Mouse (Mus musculus) heart, embryonic 15.5 days (tissue): ENCODE data around the gene Kcna6. TPM values are rescaled to one million over a fixed set of nuclear protein-coding genes. Genes with fewer than 3 reads are reported as not detected.
A peak's percentile ranks its signal among the peaks of the same experiment; 100 is the strongest.

Source experiments
- ATAC-seq: fragments of 200-750 bp; cut with Nextera tagmentation; replicated peaks from 2 replicates; pipeline ENCODE4 v1.8.0; 2017; ENCODE audit warnings: low read depth, moderate TSS enrichment; ENCODE audit not compliant: insufficient number of reproducible peaks, insufficient read depth, low FRiP score
- H3K27ac ChIP-seq: fragments of 300-500 bp; sonication (generic); 2 replicates; pipeline ENCODE4 v1.5.1; 2015; ENCODE audit warnings: mild to moderate bottlenecking, inconsistent platforms
- H3K27me3 ChIP-seq: fragments of 300-500 bp; sonication (generic); 2 replicates; pipeline ENCODE4 v1.6.1; 2015; ENCODE audit warnings: inconsistent platforms
- H3K36me3 ChIP-seq: fragments of 300-500 bp; sonication (generic); 2 replicates; pipeline ENCODE4 v1.6.1; 2015; ENCODE audit warnings: mild to moderate bottlenecking, inconsistent platforms
- H3K4me1 ChIP-seq: fragments of 300-500 bp; sonication (generic); replicated peaks from 2 replicates; pipeline ENCODE4 v1.6.1; 2015; ENCODE audit warnings: inconsistent platforms
- H3K4me2 ChIP-seq: fragments of 300-500 bp; sonication (generic); 2 replicates; pipeline ENCODE4 v1.6.1; 2015; ENCODE audit warnings: inconsistent platforms, mild to moderate bottlenecking, moderate library complexity
- H3K4me3 ChIP-seq: fragments of 300-500 bp; sonication (generic); 2 replicates; pipeline ENCODE4 v1.5.1; 2015; ENCODE audit warnings: mild to moderate bottlenecking, inconsistent platforms
- H3K9ac ChIP-seq: fragments of 300-500 bp; sonication (generic); 2 replicates; pipeline ENCODE4 v1.6.1; 2015; ENCODE audit warnings: mild to moderate bottlenecking, inconsistent platforms
- H3K9me3 ChIP-seq: fragments of 300-500 bp; sonication (generic); replicated peaks from 2 replicates; pipeline ENCODE4 v1.6.1; 2016; ENCODE audit warnings: inconsistent platforms
- WGBS: fragments of 180-500 bp; shearing (Covaris S2); methylation state at CpG from one replicate; pipeline ENCODE4 v1.1.7; 2015; ENCODE audit warnings: mixed read lengths; 5-methylcytosine and 5-hydroxymethylcytosine counted together
- polyA plus RNA-seq: library from polyadenylated mRNA; unstranded; fragments of >200 nt; fragmentation: Nextera tagmentation; extraction: Ambion mirVana; gene quantifications from 2 replicates; pipeline ENCODE4 v1.2.1, GENCODE M21; 2015

The Kcna6 gene
- polyA plus RNA-seq, 1 experiment from 2014 or later, result 1.5 TPM

DNA sequence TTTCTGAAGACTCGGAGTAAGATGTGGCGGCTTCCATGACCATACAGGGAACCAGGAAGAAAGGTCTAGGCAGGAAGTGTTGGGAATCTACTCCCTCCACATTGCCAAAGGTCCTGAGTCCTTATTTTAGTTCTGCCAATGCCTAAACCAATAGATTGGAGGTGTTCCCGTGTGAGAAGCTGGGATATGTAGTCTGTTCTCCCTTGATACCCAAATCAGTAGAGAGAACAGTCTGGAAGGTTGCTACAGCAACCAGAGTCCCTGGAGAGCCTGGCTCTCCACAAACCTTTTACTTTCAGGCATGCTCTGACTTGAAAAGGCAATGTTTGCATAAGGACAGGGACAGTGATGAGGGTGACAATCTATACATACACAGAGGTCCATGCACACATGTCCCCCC lies 4.7 kb downstream of the Kcna6 start:
- ATAC-seq, result no peak
- Histone ChIP-seq H3K4me3 (no peak overlapping the region), H3K9ac (no peak overlapping the region), H3K4me1 (peaks cover 16% of the 10 kb centered on the region), H3K27me3 (peaks cover 46% of the 10 kb centered on the region), H3K27ac (no peak overlapping the region), H3K9me3 (no peaks in the 10 kb centered on the region), H3K4me2 (no peak overlapping the region), H3K36me3 (no peaks in the 10 kb centered on the region)
- 65% methylated on average over 3 of the region's 3 CpGs for WGBS

DNA sequence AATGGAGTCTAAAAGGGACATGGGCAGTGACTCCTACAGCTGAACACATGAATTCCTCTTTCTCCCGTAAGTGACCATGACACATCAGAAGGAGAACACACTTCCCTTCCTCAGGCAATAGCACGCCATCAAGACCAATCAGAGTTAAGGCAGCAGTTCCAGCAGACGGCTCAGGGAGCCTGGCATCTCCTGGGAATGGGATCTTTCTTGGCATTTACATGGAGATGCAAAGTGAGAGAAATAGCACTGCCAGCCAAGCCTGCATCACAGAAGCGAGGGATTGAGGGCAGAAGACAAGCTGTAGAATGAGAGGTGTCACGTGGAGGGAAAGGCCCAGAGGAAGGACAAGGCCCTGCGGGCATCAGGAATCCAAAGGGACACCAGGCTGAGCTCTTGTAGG lies 7.8 kb downstream of the Kcna6 start:
- no peak overlapping the region for H3K4me2 ChIP-seq
- H3K36me3 ChIP-seq, result no peaks in the 10 kb centered on the region
- H3K27me3 ChIP-seq, result peaks cover 17% of the 10 kb centered on the region
- WGBS, result 75% methylated on average over 6 of the region's 6 CpGs
- no peak overlapping the region for H3K4me3 ChIP-seq
- no peak overlapping the region for H3K9ac ChIP-seq
- ATAC-seq, result no peak
- no peaks in the 10 kb centered on the region for H3K4me1 ChIP-seq
- H3K27ac ChIP-seq, result no peak overlapping the region
- no peaks in the 10 kb centered on the region for H3K9me3 ChIP-seq

DNA sequence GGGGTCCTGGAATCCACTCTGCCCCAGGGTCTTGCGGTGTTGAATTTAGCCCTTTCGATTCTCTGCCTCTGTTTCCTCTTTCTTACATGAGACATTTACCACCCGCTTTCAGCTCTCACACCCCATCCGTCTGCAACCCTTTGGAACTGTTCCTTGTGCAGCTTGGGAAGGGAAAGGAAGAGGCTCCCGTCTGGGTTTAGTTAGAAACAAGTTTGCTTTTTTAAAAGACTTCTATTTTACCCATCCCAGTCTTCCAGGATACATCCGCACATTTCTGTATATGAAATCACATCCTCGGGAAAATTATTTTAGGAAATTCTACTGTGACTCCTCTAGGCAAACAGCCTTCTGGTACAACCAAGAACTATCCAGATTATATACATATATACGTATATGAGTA lies 11.7 kb downstream of the Kcna6 start:
- ATAC-seq, result no peak
- Histone ChIP-seq H3K9ac (no peak overlapping the region), H3K4me1 (no peaks in the 10 kb centered on the region), H3K4me3 (no peak overlapping the region), H3K9me3 (no peaks in the 10 kb centered on the region), H3K27ac (no peak overlapping the region), H3K4me2 (no peak overlapping the region), H3K27me3 (peaks cover 9% of the 10 kb centered on the region; the same call in 1 of the 2 replicates), H3K36me3 (no peaks in the 10 kb centered on the region)
- 80% methylated on average over 8 of the region's 8 CpGs for WGBS

- ATAC-seq, result no peak
- peaks cover 16% of the 10 kb centered on the region for H3K27me3 ChIP-seq
- H3K9ac ChIP-seq, result no peak overlapping the region
- H3K27ac ChIP-seq, result no peak overlapping the region
- 66% methylated on average over 12 of the region's 12 CpGs for WGBS
- H3K4me1 ChIP-seq, result no peaks in the 10 kb centered on the region
- no peak overlapping the region for H3K4me2 ChIP-seq
- no peaks in the 10 kb centered on the region for H3K36me3 ChIP-seq
- no peak overlapping the region for H3K4me3 ChIP-seq
- H3K9me3 ChIP-seq, result no peaks in the 10 kb centered on the region
Observed at GRCm38 (mm10) chr6:126718423-126719087, 21.9 kb downstream of the Kcna6 start.

DNA sequence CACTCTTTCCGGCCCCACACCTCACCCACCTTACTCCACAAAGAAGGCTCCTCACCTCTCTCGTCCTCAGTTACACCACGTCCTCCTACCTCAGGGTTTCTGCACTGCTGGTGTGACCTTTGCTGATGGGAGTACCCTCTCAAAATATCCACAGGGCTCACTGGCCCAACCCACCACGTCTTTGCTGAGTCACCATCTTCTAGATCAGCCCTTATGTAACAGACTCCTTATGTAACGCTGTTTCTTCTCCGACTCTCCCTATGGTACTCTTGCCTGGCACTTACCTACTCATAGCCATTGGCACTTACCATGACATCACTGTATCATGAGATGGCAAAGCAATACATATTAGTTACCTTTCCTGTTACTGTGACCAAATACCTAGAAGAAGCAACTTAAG lies 27.9 kb downstream of the Kcna6 start:
- H3K36me3 ChIP-seq, result no peaks in the 10 kb centered on the region
- no peak overlapping the region for H3K27ac ChIP-seq
- H3K9me3 ChIP-seq, result no peaks in the 10 kb centered on the region
- no peak overlapping the region for H3K4me2 ChIP-seq
- no peaks in the 10 kb centered on the region for H3K4me1 ChIP-seq
- 65% methylated on average over 6 of the region's 6 CpGs for WGBS
- no peak overlapping the region for H3K4me3 ChIP-seq
- no peak overlapping the region for H3K9ac ChIP-seq
- ATAC-seq, result no peak
- peaks cover 3% of the 10 kb centered on the region; the same call in 1 of the 2 replicates for H3K27me3 ChIP-seq

- H3K9ac ChIP-seq, result no peak overlapping the region
- peaks cover 53% of the 10 kb centered on the region for H3K27me3 ChIP-seq
- H3K9me3 ChIP-seq, result no peaks in the 10 kb centered on the region
- no peaks in the 10 kb centered on the region for H3K36me3 ChIP-seq
- no peak overlapping the region for H3K4me2 ChIP-seq
- H3K27ac ChIP-seq, result no peak overlapping the region
- peaks cover 2% of the 10 kb centered on the region; the same call in 1 of the 2 replicates for H3K4me1 ChIP-seq
- H3K4me3 ChIP-seq, result no peak overlapping the region
- ATAC-seq, result no peak
- WGBS, result 55% methylated on average over 6 of the region's 6 CpGs
Observed at GRCm38 (mm10) chr6:126705936-126706335, 34.5 kb downstream of the Kcna6 start.

DNA sequence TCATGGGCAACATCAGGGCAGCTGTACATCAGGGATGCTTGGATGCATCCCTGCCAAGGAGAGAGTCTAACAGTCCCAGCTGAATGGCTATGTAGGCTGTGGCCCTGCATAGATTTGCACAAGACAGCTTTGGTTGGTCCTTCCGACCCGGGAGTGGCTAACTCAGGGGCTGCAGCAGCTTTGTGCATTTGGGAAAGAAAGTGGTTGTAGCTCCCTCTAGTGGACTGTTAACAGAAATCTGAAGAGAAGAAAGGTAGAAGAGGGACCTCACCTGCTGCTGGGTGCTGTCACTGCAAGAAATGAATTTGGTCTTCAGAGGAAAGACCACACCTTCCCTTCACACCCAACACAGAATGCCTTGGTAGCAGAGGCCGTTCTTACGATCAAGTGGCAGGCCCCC lies 36.0 kb downstream of the Kcna6 start:
- no peaks in the 10 kb centered on the region for H3K9me3 ChIP-seq
- 26% methylated on average over 4 of the region's 4 CpGs for WGBS
- ATAC-seq, result no peak
- H3K9ac ChIP-seq, result no peak overlapping the region
- H3K4me3 ChIP-seq, result no peak overlapping the region
- no peaks in the 10 kb centered on the region for H3K36me3 ChIP-seq
- peaks cover 2% of the 10 kb centered on the region; the same call in 1 of the 2 replicates for H3K4me1 ChIP-seq
- H3K27ac ChIP-seq, result no peak overlapping the region
- H3K4me2 ChIP-seq, result no peak overlapping the region
- H3K27me3 ChIP-seq, result peaks cover 66% of the 10 kb centered on the region

DNA sequence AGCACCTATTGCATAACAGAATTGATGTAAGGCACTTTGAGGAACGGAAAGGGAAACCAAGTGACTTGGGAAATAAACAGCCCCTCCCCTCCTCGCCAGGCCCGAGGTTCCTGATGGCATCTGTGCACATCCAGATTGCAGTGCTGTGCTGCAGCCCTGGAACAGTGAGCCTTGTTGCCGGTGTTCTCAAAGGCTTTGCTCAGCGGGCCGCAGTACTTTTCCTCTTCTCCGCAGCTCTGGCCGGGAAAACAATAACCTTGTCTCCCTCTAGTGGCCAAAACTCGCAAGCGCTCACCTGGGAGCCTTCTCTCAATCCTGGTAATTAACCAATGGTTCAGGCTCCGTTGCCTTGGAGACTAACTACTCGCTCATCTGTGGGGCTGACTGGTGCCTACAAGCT lies 38.4 kb downstream of the Kcna6 start:
- Histone ChIP-seq H3K9me3 (no peaks in the 10 kb centered on the region), H3K27ac (no peak overlapping the region), H3K4me1 (peaks cover 2% of the 10 kb centered on the region; the same call in 1 of the 2 replicates), H3K36me3 (no peaks in the 10 kb centered on the region), H3K9ac (no peak overlapping the region), H3K27me3 (peaks cover 65% of the 10 kb centered on the region), H3K4me3 (peak overlapping the region; percentile 25; the same call in 1 of the 2 replicates), H3K4me2 (peak overlapping the region; percentile 51)
- WGBS, result 6% methylated on average over 12 of the region's 12 CpGs
- ATAC-seq, result no peak

DNA sequence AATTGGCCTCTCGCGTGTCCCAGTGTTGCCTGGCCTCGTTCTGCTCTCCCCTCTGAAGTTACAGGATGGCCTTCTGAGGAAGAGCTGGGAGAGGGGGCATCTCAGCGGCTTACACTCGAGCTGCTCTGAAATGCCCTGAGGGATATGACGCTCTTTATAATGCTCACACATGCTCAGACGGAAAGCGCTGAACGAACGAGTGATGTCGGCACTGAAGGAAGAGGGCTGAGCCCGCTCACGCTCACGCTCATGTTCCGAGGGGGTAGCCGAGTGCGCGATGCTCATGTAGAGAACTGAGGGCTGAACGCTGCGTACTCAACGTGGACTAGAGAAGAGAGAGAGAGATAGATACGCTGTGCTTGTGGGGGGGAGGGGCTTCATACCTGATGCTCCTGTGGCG lies 39.3 kb downstream of the Kcna6 start:
- Histone ChIP-seq H3K4me2 (no peak overlapping the region), H3K4me3 (no peak overlapping the region), H3K9ac (no peak overlapping the region), H3K9me3 (no peaks in the 10 kb centered on the region), H3K27me3 (peaks cover 56% of the 10 kb centered on the region), H3K36me3 (no peaks in the 10 kb centered on the region), H3K4me1 (peaks cover 2% of the 10 kb centered on the region; the same call in 1 of the 2 replicates), H3K27ac (no peak overlapping the region)
- WGBS, result 66% methylated on average over 23 of the region's 23 CpGs
- no peak for ATAC-seq

GRCm38 (mm10) chr6:126699995-126700394 lies 40.5 kb downstream of the Kcna6 start:
- H3K27me3 ChIP-seq, result peaks cover 46% of the 10 kb centered on the region
- peaks cover 2% of the 10 kb centered on the region; the same call in 1 of the 2 replicates for H3K4me1 ChIP-seq
- H3K27ac ChIP-seq, result no peak overlapping the region
- WGBS, result 67% methylated on average over 5 of the region's 5 CpGs
- no peak overlapping the region for H3K9ac ChIP-seq
- H3K4me2 ChIP-seq, result no peak overlapping the region
- no peaks in the 10 kb centered on the region for H3K9me3 ChIP-seq
- no peak for ATAC-seq
- no peak overlapping the region for H3K4me3 ChIP-seq
- H3K36me3 ChIP-seq, result no peaks in the 10 kb centered on the region

DNA sequence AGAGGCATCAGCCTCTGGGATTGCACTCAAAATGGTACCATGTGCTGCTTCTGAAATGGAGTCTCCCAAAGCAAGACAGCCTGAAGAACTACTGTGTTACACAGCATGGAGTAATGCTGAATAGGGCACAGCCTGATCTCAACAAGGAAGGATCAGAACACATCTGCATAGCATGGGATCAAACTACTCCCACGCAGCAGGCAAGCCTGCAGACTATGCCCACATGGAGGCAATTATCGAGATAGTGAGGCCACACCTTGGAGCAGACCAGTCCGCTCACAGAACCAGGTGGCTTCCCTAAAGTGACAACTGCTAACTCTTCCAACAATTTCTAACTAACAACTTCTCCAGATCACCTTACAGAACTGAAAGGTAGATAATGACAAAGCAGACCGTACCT lies 53.4 kb downstream of the Kcna6 start:
- Histone ChIP-seq H3K4me2 (no peak overlapping the region), H3K9ac (no peak overlapping the region), H3K27me3 (no peaks in the 10 kb centered on the region; the same call in 1 of the 2 replicates), H3K4me1 (no peaks in the 10 kb centered on the region), H3K4me3 (no peak overlapping the region), H3K27ac (no peak overlapping the region), H3K9me3 (0 out of 2 replicates have a peak, but pooled peaks cover 8% of the 10 kb centered on the region), H3K36me3 (no peaks in the 10 kb centered on the region)
- WGBS, result 73% methylated on average over 4 of the region's 4 CpGs
- no peak for ATAC-seq

DNA sequence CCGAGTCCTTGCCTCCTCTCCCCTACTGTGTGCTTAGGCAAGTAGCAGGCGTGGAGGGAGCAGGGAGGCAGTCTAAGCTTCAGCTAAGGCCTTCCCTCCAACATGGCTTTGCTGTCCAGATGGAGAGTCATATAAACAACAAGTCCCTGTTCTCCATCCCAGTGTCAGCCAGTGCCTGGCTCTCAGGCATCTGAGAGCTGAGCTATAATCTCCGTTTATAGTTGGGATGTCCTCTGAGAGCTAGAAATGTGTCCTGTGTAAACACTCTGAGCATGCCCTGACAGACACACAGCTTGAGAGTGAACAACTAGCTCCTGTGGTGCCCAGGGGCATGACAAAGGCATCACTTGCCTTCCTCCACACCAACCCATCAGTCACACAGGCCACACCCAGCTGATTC lies 55.3 kb downstream of the Kcna6 start:
- Histone ChIP-seq H3K9ac (no peak overlapping the region), H3K27me3 (no peaks in the 10 kb centered on the region; the same call in 1 of the 2 replicates), H3K4me1 (no peaks in the 10 kb centered on the region), H3K4me3 (no peak overlapping the region), H3K4me2 (no peak overlapping the region), H3K36me3 (no peaks in the 10 kb centered on the region), H3K9me3 (0 out of 2 replicates have a peak, but pooled peaks cover 3% of the 10 kb centered on the region), H3K27ac (no peak overlapping the region)
- no peak for ATAC-seq
- 57% methylated on average over 3 of the region's 3 CpGs for WGBS
